Mouse (Mus musculus): ENCODE data around the gene Cyp2d11.
"Not testable (repeated sequence)": the region's sequence is repeated elsewhere in the genome, so short reads cannot be mapped to it uniquely, and the experiment has no call there.

Gene Cyp2d11

DNA sequence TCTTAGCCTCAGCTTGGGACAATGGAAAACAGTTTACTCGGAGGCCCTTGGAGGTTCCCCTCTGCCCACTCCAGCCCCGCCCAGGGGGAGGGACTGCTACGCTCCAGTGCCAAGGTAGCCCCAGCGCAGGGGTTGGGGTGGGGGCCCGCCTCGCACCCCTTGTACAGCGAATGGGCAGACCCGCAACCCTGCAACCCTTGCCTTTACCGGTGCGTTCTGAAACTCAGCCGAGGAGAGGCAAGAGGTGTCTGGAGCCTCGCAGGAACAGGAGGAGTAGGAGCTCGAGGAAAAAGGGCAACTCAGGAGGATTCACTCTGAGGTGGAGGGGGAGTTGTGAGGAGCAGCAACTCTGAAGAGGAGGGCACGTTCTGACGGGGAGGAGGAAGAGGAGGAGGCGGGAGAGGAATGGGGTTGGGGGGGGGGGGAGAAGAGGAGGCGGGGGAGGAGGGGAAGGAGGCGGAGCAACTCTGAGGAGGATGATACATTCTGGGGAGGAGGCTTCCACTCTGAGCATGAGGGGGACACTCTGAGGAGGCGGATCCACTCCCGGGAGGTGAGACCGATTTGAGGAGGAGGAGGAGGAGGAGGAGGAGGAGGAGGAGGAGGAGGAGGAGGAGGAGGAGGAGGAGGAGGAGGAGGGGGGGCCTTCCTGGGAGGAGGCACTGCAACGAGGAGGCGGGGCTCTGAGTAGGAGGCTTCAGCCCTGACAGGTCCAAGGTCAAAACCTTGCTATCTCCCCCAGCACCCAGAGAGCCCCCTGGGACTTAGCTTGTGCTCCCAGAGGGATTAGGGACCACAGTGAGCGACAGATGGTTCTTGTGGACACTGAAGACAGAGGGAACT is 13.7 kb downstream of the Cyp2d11 start, which contains the start of gene Cyp2d22:
Gene Cyp2d22 (minus strand): TSS at position 390 of the 843 bp plus-strand sequence.
- peak; percentile 72 to 77 for DNase-seq (ENCODE audit: low spot score in 2 of 2)

DNA sequence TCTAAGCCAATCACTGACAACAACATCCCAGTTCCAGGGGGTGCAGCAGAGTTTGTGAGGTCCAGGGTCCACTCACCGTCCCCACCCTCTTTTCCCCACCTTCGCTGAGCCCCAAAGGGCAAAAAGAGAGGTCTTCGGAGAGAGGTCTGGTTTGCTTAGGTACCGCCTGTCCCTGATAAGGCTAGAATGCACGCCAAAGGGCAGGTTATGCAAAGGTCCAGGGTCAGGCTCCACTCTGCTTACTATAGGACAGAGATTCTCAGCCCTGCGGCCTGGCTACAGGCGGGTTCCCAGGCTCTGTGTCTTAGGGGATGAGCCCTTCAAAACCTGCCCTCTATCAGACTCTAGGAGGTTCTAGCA is 14.3 kb downstream of the Cyp2d11 start:
- DNase-seq (ENCODE audit: low spot score in 2 of 2): peak in 1 of 2 experiments; percentile 52

DNA sequence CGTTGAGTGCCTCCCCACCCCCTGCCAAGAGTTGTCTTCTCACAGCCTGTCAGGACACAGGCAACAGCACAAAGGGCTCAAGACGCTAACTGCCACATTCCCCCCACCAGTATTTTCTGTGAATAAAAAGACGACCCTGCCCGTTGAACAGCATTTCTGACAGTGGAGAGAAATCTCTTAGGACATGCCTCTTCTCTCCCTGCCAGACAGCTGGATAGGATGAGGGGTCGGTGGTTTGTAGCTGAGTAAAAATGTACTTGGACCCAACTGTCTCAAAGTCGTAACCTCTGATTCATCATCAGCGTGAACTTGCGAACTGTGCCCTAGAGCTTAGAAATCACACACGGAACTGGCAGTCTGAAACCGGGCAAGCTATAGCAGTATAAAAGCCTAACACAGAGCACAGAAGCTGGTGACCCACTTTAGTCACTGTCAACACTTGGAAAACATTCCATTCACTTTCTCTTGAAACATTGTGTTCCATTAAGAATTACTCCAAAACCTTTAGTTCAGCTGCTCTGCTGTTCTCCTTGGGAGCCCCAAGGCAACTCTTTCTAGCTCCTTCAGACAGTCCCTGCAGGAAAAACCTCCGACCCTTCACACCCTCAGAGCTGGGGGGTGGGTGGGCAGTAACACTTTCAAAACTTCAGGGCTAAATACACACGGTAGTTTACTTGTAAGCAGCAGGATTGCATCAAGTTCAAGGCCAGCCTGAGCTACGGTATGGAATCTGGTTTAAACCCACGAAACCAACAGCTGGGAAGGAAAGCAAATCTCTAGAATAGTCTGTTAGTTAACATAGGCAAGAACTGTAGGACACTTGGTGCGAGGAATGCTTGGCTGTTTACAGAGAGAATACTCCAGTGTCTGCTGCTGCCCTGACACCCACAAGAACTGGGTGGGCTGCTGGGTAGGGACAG is 15.3 kb downstream of the Cyp2d11 start:
- peak in 1 of 2 experiments; percentile 49 for DNase-seq (ENCODE audit: low spot score in 2 of 2)

DNA sequence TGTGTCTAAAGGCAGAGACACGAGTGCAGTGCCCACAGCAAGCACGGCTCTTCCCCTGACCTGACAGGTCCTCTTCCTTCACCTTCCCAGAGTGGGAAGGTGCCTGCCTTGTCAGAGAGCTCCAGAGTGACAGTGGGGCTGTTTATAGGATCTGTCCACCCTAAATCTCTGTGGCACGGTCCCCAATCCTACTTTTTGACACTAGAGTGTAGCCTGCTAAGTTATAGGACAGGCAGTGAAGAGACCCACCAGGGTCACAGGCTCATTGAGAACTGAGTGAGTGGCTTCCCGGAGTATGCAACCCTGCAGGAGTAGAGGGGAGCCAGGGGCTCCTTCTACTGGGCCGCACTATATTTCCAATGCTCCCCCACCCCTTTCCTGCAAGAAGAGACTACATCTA is 16.1 kb downstream of the Cyp2d11 start:
- no peak for DNase-seq (ENCODE audit: low spot score in 2 of 2)

DNA sequence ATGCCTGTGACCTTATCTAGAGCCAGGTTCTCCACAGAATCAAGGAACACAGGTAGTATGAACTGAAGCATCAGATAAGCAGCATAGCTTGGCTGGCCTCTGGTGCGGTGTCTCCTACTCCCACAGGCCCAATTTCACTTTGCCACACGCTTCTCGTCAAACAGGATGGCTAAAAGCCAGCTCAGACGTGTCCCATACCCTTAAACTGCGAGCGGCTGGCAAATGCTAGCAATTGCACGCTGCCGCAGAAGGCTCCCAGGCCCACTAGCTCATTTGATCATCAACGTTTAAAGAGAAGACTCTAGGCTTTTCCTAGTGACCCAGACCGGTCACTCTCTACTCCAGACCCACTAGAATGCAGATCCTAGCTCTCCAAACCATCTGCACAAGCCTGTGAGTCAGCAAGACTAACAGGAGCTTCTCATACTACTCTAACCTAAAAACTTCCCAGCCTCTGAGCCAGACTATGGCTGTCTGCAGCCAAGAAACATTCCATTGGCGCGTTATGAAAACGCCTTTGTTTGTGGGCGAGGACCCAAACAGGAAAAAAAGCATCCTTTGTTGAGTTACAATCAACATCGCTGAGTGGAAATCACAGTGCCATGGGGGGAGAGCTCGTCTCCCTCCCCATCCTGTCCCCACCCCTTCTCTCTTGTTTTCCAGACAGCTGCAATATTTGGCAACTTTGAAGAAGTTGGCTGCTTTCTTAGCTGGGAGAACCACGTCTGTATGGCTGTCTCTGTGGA is 17.3 kb downstream of the Cyp2d11 start:
- DNase-seq (ENCODE audit: low spot score in 2 of 2): peak; percentile 91 to 92

DNA sequence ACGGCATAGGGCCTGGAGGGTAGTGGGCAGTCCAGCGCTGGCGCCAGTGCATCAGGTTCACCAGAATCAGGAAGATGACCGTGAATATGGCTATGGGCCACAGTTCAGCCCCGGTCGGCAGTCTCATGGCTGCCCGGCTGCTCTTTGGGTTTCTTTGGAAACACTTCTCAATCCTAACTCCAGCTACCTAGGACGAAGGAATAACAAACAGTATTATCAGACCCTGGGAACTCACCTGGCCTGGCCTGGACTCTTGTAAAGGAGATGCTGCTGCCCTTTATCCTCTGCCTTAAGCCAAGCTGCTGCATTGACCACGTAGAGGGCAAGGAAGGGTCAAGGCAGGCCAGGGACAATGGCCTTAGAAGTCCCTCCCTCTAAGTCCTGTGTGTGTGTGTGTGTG is 18.0 kb downstream of the Cyp2d11 start:
- no peak for DNase-seq (ENCODE audit: low spot score in 2 of 2)

DNA sequence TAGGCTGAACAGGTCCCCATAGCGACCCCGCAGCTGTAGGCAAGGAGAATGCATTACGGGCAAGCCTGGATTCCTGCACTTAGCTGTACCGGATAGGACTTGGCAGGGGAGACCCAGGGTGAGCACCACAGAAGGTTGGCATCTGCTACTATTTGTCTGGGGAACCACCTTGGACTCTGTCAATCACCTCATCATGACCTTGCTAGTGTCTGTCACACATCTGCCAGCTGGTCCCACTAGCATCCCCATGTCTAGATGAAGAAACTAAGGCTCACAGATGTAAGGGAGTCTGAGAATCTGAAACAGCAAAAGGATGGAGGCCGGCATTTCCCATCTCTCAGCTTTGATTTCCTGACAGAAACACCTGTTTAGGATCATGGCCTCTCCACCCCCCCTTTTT is 19.4 kb downstream of the Cyp2d11 start:
- no peak for DNase-seq (ENCODE audit: low spot score in 2 of 2)

DNA sequence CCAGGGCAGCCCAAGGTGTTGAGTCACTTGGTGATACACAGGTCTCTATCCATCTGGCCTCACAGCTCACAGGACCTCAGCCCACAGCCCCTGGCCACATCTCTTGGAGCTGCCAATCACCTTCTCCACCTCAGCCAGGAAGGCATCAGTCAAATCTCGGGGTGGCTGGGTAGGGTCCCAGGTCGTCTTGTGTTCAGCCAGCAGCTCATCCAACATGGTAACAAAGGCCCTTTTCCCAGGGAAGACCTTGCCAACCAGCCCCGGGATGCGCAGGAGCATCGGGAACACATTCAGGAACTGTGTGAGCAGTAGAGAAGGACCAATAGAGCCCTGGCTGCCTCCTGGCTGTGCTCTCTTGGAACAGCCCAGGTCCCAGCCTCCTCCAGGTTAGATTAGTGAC is 20.8 kb downstream of the Cyp2d11 start:
- DNase-seq (ENCODE audit: low spot score in 2 of 2): no peak

DNA sequence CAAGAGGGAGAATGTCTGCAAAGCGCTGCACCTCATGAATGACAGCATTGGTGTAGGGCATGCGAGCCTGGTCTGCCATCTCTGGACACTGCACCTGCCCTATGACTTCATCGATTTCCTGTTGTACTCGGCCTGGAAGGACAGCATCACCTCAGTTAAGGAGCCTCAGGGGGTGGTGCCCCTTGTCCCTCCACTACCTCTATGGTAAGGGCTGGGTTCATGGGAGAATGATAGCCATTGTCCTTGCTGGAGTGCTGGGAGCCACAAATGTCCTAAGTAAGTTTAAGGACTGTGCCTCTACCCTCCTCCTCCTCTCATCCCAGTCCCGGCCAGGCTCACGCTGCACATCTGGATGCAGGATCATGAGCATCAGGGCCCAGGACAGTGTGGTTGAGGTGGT is 21.4 kb downstream of the Cyp2d11 start:
- DNase-seq (ENCODE audit: low spot score in 2 of 2): no peak

DNA sequence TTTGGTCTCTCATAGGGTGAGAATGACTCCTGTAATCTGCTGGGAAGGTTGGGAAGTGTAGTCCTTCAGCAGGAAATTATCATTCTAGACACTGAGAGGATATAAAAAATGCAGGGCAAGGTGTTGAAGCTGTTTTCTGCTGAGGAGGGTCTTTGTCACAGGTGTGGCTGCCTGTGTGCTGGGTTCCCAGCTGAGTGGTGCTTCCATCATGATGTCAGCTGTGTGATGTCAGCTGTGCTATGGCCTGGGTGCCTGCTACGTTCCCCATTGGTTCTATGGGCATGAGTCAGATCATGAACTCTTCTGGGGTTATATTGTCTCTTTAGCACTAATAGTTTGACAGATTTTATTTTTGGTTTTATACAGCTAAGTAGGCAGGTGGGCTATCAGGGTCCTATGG is 25.0 kb downstream of the Cyp2d11 start:
- DNase-seq (ENCODE audit: low spot score in 2 of 2): no peak

DNA sequence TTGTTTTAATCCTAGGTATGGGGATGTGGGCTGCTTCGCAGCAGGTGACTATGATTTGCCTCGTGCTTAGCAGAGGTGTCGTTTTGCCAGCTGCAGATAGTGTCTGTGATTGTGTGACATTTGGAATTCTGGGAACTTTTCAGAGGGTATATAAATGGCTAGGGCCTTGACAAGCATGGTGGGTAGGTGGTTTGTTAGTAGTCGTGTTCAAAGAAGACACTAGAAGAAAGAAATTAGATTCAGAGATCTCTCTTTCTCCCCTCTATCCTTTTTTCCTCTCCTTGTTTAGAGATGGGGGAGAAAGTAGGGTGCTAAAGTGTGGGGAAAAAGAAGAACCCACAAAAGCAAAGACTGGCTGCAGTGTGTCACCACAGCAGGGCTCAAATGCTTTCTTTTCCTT is 25.7 kb downstream of the Cyp2d11 start:
- no peak for DNase-seq (ENCODE audit: low spot score in 2 of 2)

DNA sequence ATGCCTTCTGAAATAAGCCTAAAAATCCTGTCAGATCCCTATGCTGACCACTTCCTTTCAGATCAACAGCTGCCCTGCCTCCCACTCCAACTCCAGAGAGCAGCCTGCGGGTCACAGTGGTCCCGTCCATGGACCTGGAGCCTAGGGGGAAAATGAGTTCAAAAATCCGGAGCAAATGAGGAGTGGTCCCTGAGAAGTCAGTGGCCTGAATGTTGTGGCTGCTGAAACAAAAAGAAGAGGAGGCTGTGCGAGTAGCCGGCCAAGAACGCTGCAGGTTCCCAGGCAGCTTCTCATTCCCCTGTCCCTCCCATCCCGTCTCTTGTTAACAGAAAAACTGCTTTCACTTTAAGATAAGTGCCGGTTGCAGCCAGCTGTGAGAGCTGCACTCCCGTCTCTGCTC is 29.3 kb downstream of the Cyp2d11 start:
- DNase-seq (ENCODE audit: low spot score in 2 of 2): not testable (repeated sequence)

DNA sequence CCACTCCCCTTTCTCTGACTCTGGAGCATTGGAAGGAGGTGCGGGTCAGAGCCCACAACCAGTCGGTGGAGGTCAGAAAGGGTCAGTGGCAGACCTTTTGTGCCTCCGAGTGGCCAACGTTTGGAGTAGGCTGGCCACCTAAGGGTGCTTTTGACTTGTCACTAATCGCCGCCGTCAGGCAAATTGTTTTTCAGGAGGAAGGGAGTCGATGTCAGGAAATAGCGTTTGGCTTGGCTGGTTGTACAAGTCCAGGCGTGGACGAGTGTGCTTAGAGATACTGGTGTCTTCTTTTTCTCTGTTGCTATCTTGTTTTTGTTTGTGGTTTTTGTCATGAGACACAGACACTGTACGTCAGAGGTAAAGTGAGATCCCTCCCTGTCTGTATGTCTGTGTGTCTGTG is 30.0 kb downstream of the Cyp2d11 start:
- not testable (repeated sequence) for DNase-seq (ENCODE audit: low spot score in 2 of 2)

DNA sequence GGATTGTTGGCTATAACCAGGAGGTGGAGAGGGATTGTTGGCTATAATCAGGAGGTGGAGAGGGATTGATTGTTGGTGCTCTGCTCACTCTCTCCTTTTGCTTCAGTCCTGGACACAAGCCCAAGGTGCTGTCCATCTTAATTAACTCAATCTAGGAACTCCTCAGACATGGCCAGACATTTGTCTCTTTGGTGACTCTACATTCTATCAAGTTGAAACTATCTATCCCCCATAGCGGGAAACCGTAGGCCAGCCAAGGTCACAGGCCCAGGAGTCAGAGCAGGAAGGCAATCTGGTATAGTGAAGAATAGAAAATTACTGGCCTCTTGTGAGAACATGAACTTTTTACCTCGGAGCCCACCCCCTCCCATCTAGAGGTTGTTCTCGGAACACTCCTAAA is 31.6 kb downstream of the Cyp2d11 start:
- DNase-seq (ENCODE audit: low spot score in 2 of 2): no peak

DNA sequence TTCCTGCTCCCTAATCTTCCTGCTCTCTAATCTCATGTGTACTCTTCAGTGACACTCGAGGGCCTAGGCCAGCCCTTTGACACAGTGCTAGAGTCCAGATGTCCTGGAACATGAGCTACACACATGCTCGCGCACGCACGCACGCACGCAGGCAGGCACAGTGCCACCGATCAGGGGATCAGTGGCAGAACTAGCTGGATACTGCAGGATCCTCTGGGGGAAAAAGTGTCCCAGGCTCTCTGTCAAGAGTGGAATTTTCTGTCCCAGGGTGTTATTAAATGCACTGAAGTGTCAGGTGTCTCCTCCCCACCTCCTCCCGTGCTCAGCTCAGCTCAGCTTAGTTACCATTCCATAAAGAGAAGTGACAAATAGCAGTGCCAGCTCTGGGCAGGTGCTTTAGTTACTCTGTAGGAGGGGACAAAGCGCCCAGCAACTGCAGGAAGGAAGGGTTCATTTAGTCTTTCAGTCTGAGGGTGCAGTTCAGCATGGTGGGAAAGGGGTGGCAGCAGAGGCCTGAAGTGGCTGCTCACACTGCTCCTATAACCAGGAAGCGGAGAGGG is 32.3 kb downstream of the Cyp2d11 start:
- DNase-seq (ENCODE audit: low spot score in 2 of 2): no peak

DNA sequence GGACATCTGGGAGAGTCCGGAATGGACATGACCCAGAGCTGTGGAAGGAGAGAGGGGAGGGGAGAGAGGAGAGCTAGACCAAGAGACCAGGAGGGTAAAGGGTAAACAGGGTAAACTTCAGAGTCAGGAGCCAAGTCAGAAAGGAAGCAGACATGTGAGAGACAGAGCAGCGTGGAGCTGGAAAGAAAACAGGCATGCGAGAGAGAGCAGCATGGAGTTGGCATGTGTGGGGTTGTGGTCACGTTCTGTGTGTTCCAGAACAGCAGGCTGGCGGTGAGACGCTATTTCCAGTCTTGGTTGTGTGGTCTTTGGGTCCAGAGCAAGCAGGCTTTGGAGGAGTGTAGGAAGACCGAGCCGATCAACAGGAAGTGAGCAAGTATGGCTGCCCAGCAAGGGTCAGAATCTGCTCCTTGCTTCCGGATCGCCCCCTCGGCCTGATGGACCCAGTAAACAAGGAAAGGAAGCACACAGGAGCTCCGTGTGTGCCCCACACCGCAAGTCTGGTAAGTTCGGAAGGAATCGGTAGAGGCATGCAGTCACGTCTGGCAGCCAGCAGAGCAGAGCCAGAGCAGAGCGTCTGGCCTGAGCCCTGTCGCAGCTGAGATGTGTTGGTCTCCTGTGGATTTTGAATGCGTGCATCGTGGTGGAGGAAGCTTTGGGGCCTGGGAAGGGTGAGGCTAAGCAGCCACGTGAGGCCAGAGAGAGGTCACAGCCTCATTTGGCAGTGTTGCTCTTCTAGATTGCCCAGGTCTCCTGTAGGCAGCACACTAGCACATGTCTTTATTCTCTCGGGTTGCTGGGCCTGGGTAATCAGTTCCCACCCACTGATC is 35.2 kb downstream of the Cyp2d11 start:
- DNase-seq (ENCODE audit: low spot score in 2 of 2): no peak

DNA sequence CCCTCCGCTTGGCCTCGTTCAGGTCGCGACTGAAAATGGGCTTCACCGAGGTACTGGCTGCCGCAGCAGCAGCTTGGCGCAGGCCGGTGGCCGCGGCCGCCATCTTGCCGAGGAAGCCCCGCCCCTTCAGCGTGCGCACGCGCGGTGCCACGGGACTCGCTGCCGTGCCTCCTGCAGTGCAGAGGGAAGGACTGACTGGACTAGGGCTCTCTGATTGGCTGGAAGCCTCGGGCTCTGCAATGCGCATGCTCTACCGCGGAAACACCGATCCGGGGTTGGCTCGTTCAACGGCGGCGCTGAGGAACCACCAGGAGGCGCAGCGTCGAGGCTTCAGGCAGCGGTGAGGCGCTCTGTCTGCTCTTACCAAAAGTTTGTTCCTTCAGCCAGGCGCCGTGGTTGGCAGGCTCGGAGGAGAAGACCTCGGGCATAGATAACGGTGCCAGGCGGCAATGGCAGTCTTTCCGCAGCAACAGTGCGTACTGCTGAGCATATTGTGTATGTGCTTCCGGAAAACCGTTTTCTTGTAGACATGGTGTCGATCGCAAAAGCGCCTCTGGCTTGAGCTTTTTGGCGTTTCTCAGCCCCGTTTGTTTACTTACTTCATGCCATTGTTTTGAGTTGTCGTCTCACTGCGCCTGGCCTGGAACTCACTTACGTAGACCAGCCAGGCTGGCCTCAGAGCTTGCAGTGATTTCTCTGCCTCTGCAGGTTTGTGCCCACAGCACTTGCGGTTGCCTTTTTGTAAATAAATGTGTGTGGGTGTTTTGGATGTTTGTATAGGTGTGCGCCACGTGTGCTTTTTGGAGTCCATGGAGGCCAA is 39.5 kb downstream of the Cyp2d11 start, which contains the start of gene Ndufa6:
Gene Ndufa6 (minus strand): TSS at position 197 of the 820 bp plus-strand sequence.
- DNase-seq (ENCODE audit: low spot score in 2 of 2): peak; percentile 97 to 98

DNA sequence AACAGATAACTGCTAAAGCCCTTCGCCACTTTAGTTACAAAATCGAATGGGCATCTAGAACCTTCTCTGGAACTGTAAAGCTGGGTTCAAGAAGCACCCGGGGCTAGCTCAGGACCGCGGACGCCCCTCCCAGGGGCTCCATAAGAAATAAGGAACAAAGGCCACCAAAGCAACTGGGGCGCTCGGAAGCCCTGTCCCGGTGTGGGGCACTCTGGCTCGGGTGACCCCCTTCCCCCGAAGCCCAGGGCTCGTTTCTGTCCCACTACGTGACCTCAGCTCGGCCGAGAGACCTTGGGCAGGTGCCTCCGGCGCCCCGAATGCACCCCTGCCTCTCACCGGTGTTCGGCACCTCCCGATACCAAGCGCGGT is 40.1 kb downstream of the Cyp2d11 start:
- DNase-seq (ENCODE audit: low spot score in 2 of 2): no peak

DNA sequence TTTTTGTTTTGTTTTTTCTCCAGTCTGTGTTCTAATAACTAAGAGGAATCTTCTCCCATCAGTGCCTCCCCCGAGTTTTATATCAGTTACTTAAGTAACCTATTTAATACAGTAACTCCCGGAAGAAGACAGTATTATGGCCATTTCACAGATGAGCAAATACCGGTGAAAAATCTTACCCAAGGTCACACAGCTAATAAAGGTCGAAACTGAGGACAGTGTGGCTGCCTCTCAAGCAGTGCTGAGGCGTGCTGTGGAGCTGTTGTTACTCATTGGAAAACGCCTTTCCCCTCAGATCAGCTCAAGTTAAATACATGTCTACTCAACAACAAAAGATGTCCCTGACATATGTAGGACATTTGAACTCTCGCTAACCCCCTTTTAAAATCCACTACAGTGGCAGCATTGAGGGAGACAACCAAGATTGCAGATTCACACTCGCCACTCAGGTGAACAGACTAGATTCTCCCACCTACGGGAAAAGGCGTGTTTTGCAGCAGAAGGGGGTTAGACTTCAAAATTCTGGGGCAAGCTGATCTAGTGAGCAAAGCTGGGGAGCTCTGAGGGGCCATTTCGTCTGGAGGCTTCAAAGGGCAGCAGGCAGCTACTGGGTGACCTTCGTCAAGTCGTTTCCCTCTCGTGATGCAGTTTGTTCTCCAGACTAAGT is 40.6 kb downstream of the Cyp2d11 start:
- DNase-seq (ENCODE audit: low spot score in 2 of 2): no peak

Data from heart, adult 9 months (tissue).